Mouse (Mus musculus): ENCODE results near the gene Fbxo40.

GRCm38 (mm10) chr16:36979127-36979526 is 11.1 kb downstream of the Fbxo40 start:
- TF ChIP-seq CTCF (IDR thresholded peaks at IDR 0.05; ENCODE audit: low read depth) (no peak), EP300 (IDR thresholded peaks at IDR 0.05; ENCODE audit: low read depth) (no peak)

All from heart, postnatal 0 days (tissue).